Mouse (Mus musculus) liver, adult 2 months (tissue): ENCODE data around the gene Clint1. TPM values are rescaled to one million over a fixed set of nuclear protein-coding genes. Genes with fewer than 3 reads are reported as not detected.

ENCODE experiments used
- DNase-seq: peaks from one replicate; pipeline ENCODE4 v3.0.0-alpha.2; 2011; ENCODE audit warnings: low read depth, low spot score; ENCODE audit errors: extremely low read depth
- H3K27ac ChIP-seq: fragments of 200-500 bp; replicated peaks from 2 replicates; pipeline ENCODE4 v1.5.1; 2012; ENCODE audit warnings: low read depth, mild to moderate bottlenecking, control low read depth, inconsistent platforms, low read length; ENCODE audit not compliant: insufficient read depth
- H3K27me3 ChIP-seq: fragments of 200-500 bp; 2 replicates; pipeline ENCODE4 v1.6.1; 2012; ENCODE audit warnings: mild to moderate bottlenecking, moderate library complexity, low read length, inconsistent platforms; ENCODE audit not compliant: control insufficient read depth, insufficient read depth
- H3K36me3 ChIP-seq: fragments of 200-500 bp; 2 replicates; pipeline ENCODE4 v1.6.1; 2012; ENCODE audit warnings: low read length, inconsistent platforms; ENCODE audit not compliant: control insufficient read depth, insufficient read depth
- H3K4me1 ChIP-seq: fragments of 200-500 bp; 2 replicates; pipeline ENCODE4 v1.6.1; 2011; ENCODE audit warnings: low read length; ENCODE audit not compliant: control insufficient read depth, insufficient read depth
- H3K4me3 ChIP-seq: fragments of 200-500 bp; 2 replicates; pipeline ENCODE4 v1.5.1; 2011; ENCODE audit warnings: low read depth, mild to moderate bottlenecking, control low read depth, low read length, moderate library complexity; ENCODE audit not compliant: insufficient read depth
- H3K79me2 ChIP-seq: fragments of 200-500 bp; 2 replicates; pipeline ENCODE4 v1.6.1; 2012; ENCODE audit warnings: inconsistent platforms, mild to moderate bottlenecking, low read length, moderate library complexity; ENCODE audit not compliant: control insufficient read depth, insufficient read depth
- H3K9ac ChIP-seq: fragments of 200-500 bp; 2 replicates; pipeline ENCODE4 v1.6.1; 2012; ENCODE audit warnings: low read depth, mild to moderate bottlenecking, control low read depth, inconsistent platforms, low read length
- CTCF ChIP-seq: fragments of 200-500 bp; IDR thresholded peaks from 2 replicates; pipeline ENCODE4 v1.5.1; 2011; ENCODE audit warnings: low read depth, low read length, control low read depth
- POLR2A ChIP-seq: fragments of 200-500 bp; IDR thresholded peaks from 2 replicates; pipeline ENCODE4 v1.6.1; 2011; ENCODE audit warnings: low read length, control low read depth; ENCODE audit not compliant: insufficient read depth; ENCODE audit errors: extremely low read depth
- WGBS: fragments of 180-500 bp; shearing (Covaris S2); methylation state at CpG from one replicate; pipeline ENCODE4 v1.1.7; 2018; 5-methylcytosine and 5-hydroxymethylcytosine counted together
- polyA plus RNA-seq: library from polyadenylated mRNA; depleted of rRNA; stranded (reverse); fragments of >200 nt; gene quantifications from 2 replicates; pipeline ENCODE4 v1.2.3, GENCODE M21; 2012
- total RNA-seq: library from RNA; depleted of rRNA; stranded (reverse); fragments of >200 nt; gene quantifications from 2 replicates; pipeline ENCODE4 v1.2.3, GENCODE M21; 2014

Clint1 gene
- total and polyA plus RNA-seq, 2 experiments, result 22.5 to 30.7 TPM

DNA sequence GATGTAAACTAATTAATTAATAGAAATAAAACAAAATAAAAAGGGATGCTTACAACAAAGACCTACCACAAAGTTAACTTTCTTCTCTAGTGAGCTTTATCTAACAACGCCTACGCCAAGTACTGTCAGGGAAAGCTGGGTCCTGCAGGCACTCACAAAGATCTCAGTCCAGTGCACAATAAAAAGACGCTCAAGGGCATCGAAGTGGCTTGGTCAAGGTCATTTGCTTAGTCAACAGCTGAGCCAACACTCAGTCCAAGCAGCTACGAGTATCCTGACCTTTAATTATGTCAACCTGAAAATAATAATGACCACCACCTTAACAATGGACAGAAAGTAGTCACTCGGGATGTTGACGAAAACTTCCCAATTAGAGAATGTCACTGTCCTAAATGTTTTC is 90.4 kb downstream of the Clint1 start:
- Histone ChIP-seq H3K4me1 (peaks cover 8% of the 10 kb centered on the region), H3K27me3 (no peaks in the 10 kb centered on the region), H3K79me2 (no peaks in the 10 kb centered on the region), H3K27ac (no peak overlapping the region), H3K9ac (no peak overlapping the region), H3K4me3 (no peak overlapping the region), H3K36me3 (no peaks in the 10 kb centered on the region)
- 85% methylated on average over 7 of the region's 7 CpGs for WGBS
- no peak for DNase-seq
- TF ChIP-seq CTCF (no peak), POLR2A (no peak)

DNA sequence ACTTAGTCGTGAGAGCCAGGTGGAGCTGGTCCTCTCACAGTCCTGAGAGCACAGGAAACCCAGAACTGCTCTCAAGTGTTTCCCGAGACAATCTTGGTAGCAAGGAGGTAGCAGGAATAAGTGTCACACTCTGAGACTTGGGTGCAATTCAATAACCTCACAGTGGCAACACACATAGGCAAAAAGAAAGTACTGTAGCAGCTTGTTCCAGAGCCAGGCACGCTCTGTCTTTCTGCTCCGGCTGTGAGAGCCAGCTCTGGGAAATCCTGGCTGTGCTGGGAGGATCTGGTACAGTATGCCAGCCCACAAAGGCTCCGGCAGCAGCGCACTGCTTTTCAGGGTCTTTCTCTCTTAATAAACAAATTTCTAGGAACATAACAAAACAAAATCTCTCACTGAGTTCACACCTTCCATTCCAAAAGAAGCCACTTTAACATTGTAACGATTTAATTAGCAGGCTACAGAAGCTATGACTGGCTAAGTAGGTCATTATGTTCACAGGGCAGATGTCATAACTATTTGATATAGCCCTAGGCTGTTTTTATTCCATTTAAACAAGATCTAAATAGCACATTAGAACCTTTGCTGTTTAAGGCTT is 91.4 kb downstream of the Clint1 start:
- no peak overlapping the region for H3K9ac ChIP-seq
- TF ChIP-seq POLR2A (no peak), CTCF (no peak)
- peak; percentile 46 for DNase-seq
- no peak overlapping the region for H3K27ac ChIP-seq
- no peaks in the 10 kb centered on the region for H3K36me3 ChIP-seq
- H3K27me3 ChIP-seq, result no peaks in the 10 kb centered on the region
- H3K79me2 ChIP-seq, result no peaks in the 10 kb centered on the region
- no peak overlapping the region for H3K4me3 ChIP-seq
- whole genome bisulfite sequencing, result 52% methylated on average over 7 of the region's 7 CpGs
- H3K4me1 ChIP-seq, result peaks cover 8% of the 10 kb centered on the region

DNA sequence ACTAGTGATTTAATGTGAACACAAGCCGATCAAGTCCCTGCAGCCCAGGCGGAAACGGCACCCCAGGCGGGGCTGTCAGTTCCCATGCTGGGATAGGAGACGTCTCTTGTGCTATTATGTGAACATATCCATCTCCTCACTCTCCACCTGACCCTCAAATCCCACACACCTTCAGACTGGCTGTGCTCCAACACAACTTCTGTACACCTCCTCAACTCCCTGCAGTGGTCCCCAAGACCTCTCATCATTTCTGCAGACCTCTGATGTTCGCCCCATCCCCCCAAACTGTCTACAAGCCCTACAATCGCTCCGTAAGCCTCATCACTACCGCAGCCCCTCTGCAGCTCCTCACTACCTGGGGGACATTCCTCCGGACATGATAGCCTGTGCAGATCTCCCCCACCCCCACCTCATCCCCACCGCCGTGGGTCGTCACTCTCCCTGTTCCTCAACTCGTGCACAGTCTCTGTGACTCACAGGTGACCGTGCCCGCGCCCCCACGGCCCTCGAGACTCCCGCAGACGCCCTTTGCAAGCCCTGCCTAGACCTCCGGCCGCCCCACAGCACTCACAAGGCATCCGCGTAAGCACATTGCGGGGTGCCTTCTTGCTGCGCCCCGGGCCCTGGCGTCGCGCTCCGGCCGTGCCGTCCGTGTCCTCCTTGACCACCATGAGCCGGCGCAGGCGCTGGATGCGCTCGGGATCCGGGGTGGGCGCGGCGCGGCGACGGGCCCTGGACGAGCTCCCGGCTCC is 92.2 kb downstream of the Clint1 start:
- Histone ChIP-seq H3K27me3 (no peaks in the 10 kb centered on the region), H3K9ac (peak overlapping the region; percentile 90), H3K79me2 (no peaks in the 10 kb centered on the region), H3K27ac (no peak overlapping the region), H3K36me3 (no peaks in the 10 kb centered on the region), H3K4me1 (peaks cover 8% of the 10 kb centered on the region), H3K4me3 (peak overlapping the region; percentile 93)
- TF ChIP-seq CTCF, result no peak
- no peak for TF ChIP-seq POLR2A
- no peak for DNase-seq
- under 1% methylated on average over 49 of the region's 49 CpGs for WGBS

DNA sequence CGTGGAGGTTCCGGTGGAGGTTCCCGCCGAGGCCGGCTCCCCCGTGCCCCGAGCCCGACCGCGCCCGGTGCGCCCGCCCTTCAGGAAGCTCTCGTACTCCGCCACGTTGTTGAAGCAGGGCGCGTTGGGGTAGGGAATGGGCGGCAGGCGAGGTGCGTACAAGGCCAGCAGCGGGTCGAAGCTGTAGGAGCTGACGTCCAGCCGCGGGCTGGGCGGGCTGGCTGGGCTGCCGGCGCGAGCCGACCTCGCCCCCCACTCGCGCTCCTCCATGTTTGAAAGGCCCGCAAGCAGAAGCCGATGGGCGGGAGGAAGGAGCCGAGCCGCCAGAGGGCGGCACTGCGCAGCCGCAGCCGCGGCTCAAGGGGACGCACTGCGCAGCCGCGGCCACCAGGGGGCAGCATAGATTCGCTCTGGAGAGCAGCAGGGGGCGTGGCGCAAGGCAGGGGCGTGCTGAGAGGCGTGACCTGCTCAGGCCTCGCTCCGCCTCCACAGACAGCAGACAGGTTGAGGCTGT is 92.8 kb downstream of the Clint1 start, which contains the start of gene Lsm11:
TSS of gene Lsm11 (minus strand) at position 293 of the 514 bp plus-strand sequence.
- H3K4me3 ChIP-seq, result peak within 1 kb of the TSS; percentile 93
- H3K9ac ChIP-seq, result peak within 1 kb of the TSS; percentile 90
- H3K27ac ChIP-seq, result no peak within 1 kb of the TSS
- H3K79me2 ChIP-seq, result no peaks in the 10 kb centered on the region
- TF ChIP-seq POLR2A (no peak), CTCF (peak; percentile 99)
- 1% methylated on average over 55 of the region's 55 CpGs for WGBS
- H3K27me3 ChIP-seq, result no peaks in the 10 kb centered on the region
- peaks cover 8% of the 10 kb centered on the region for H3K4me1 ChIP-seq
- H3K36me3 ChIP-seq, result peaks cover under 1% of the 10 kb centered on the region; the same call in 1 of the 2 replicates
- DNase-seq, result peak; percentile 80

DNA sequence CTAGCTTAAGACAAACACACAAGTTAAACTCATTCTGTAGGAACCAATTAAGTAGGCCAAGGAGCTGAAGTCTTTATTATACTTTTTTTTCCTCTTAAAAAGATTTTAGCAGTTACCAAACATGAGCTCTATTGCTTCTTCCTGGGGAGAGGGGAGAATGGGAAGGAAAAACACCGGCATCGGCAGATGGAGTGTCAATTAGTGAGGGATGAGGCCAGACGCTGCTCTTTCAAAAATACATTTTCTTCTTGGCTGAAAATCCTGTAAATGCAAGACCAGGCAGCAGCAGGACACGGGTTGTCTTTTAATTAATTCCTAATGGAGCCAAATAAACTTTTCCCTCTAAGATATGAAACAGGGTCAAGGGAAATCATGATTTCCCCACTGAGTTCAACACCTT is 94.9 kb downstream of the Clint1 start:
- Histone ChIP-seq H3K27me3 (no peaks in the 10 kb centered on the region), H3K36me3 (peaks cover 8% of the 10 kb centered on the region; the same call in 1 of the 2 replicates), H3K4me1 (peaks cover 8% of the 10 kb centered on the region), H3K79me2 (no peaks in the 10 kb centered on the region), H3K4me3 (no peak overlapping the region), H3K9ac (no peak overlapping the region), H3K27ac (no peak overlapping the region)
- no peak for DNase-seq
- 80% methylated on average over 4 of the region's 4 CpGs for WGBS
- TF ChIP-seq POLR2A (no peak), CTCF (no peak)

DNA sequence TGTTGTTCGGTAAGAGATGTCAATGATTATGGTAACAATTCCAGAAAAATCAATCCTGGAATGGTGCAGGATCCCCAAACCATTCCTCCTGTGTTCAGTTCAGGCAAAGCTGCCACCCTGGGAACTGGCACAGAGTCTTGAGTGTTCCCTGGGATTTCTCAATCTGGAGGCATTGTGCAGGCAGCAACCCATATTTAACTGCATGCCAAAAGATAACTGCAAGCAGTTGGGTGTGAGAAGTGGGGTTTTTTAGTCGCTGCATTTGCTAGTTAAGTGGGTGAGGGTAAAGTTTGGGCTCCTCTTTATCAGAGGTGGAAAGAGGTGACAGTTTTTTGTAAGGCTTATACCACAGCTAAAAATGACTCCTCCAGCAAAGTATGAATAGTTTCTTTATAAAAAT is 95.6 kb downstream of the Clint1 start:
- no peak overlapping the region for H3K9ac ChIP-seq
- WGBS, result 79% methylated on average over 2 of the region's 2 CpGs
- peaks cover 11% of the 10 kb centered on the region; the same call in 1 of the 2 replicates for H3K36me3 ChIP-seq
- H3K27me3 ChIP-seq, result no peaks in the 10 kb centered on the region
- DNase-seq, result no peak
- no peak for TF ChIP-seq POLR2A
- no peak for TF ChIP-seq CTCF
- no peaks in the 10 kb centered on the region for H3K79me2 ChIP-seq
- H3K27ac ChIP-seq, result no peak overlapping the region
- peaks cover 8% of the 10 kb centered on the region for H3K4me1 ChIP-seq
- no peak overlapping the region for H3K4me3 ChIP-seq
